7 mouse cellular contexts compared by ENCODE assay signal in the genomic region with DNA sequence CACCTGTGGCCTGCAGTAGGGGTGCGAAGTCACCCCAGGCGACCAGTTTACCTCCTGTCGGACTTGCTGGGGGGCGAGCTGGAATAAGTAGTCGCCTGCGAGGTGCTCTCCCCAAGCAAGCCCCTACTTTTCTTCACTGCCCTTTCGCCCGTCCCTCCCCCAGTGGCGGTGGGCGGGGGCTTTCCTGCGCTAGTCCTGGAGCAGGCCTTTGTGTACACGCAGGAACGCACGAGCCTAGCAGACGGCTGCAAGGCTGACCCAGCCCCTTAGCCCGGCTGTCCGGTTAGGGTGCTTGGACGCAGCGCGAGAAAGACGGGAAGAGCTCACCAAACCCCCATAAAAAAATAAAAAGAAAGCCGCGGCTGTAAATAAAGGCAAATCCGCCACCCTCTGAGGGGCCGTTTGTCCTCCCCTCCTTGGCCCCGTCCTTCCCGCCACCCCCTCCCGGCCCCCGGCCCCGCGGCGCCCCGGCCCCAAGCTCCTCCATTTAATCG. TPM values are rescaled to one million over a fixed set of nuclear protein-coding genes. Genes with fewer than 3 reads are reported as not detected.
DNase-seq lines count a peak whose midpoint lies in the region; ATAC-seq and TF ChIP-seq lines count a peak whose summit lies in the region.

No protein-coding gene starts in this region.

- peaks cover 13% of the 10 kb centered on the region for H3K36me3 ChIP-seq in embryonic facial prominence, embryonic 14.5 days (ENCODE audit: control insufficient read depth, insufficient read depth, low read length)
- peaks cover 23% of the 10 kb centered on the region for H3K36me3 ChIP-seq in heart, embryonic 10.5 days
- peaks cover 19% of the 10 kb centered on the region for H3K36me3 ChIP-seq in kidney, embryonic 15.5 days
- H3K36me3 ChIP-seq in liver, embryonic 11.5 days (ENCODE audit: control insufficient read depth, insufficient read depth, low read length) = peaks cover 8% of the 10 kb centered on the region; the same call in 1 of the 2 replicates
- H3K36me3 ChIP-seq in myocyte (ENCODE audit: control insufficient read depth, insufficient read depth) = peaks cover 14% of the 10 kb centered on the region

- no peaks in the 10 kb centered on the region for H3K9me3 ChIP-seq in embryonic facial prominence, embryonic 14.5 days (ENCODE audit: control insufficient read depth, low read length)
- no peaks in the 10 kb centered on the region for H3K9me3 ChIP-seq in heart, embryonic 10.5 days
- no peaks in the 10 kb centered on the region for H3K9me3 ChIP-seq in kidney, embryonic 15.5 days (replicated peaks)
- no peaks in the 10 kb centered on the region for H3K9me3 ChIP-seq in liver, embryonic 11.5 days (ENCODE audit: control insufficient read depth, low read length)

- peak overlapping the region; percentile 89 for H3K9ac ChIP-seq in embryonic facial prominence, embryonic 14.5 days (ENCODE audit: low read depth, low read length)
- H3K9ac ChIP-seq in kidney, embryonic 15.5 days = peak overlapping the region; percentile 63
- H3K9ac ChIP-seq in liver, embryonic 11.5 days (ENCODE audit: low read depth, low read length) = peak overlapping the region; percentile 78

- peak overlapping the region; percentile 56 for H3K4me3 ChIP-seq in embryonic facial prominence, embryonic 14.5 days (ENCODE audit: low read depth, low read length)
- H3K4me3 ChIP-seq in heart, embryonic 10.5 days = peak overlapping the region; percentile 72
- H3K4me3 ChIP-seq in kidney, embryonic 15.5 days (replicated peaks) = peak overlapping the region; percentile 64
- peak overlapping the region; percentile 65 for H3K4me3 ChIP-seq in liver, embryonic 11.5 days (ENCODE audit: low read depth, low read length)
- H3K4me3 ChIP-seq in myocyte = peak overlapping the region; percentile 70

- H3K27me3 ChIP-seq in embryonic facial prominence, embryonic 14.5 days (replicated peaks; ENCODE audit: control insufficient read depth, insufficient read depth, low read length) = no peaks in the 10 kb centered on the region
- H3K27me3 ChIP-seq in heart, embryonic 10.5 days (ENCODE audit: insufficient read depth, poor library complexity, severe bottlenecking) = no peaks in the 10 kb centered on the region
- H3K27me3 ChIP-seq in kidney, embryonic 15.5 days = no peaks in the 10 kb centered on the region
- H3K27me3 ChIP-seq in liver, embryonic 11.5 days (replicated peaks; ENCODE audit: control insufficient read depth, insufficient read depth, low read length) = peaks cover 4% of the 10 kb centered on the region; the same call in 1 of the 2 replicates
- H3K27me3 ChIP-seq in myocyte (ENCODE audit: control insufficient read depth, insufficient read depth, insufficient read length) = no peaks in the 10 kb centered on the region

- peak overlapping the region; percentile 92 for H3ac ChIP-seq in myocyte (ENCODE audit: control insufficient read depth, insufficient read length)

- peak; percentile 67 for ATAC-seq in embryonic facial prominence, embryonic 14.5 days (ENCODE audit: low read depth)
- ATAC-seq in kidney, embryonic 15.5 days (replicated peaks; ENCODE audit: low FRiP score) = peak; percentile 76
- peak; percentile 20; the same call in 1 of the 2 replicates for ATAC-seq in liver, embryonic 11.5 days (replicated peaks; ENCODE audit: low FRiP score)

- 0% methylated on average over 28 of the region's 34 CpGs for WGBS in embryonic facial prominence, embryonic 14.5 days
- under 1% methylated on average over 34 of the region's 34 CpGs for WGBS in heart, embryonic 10.5 days
- under 1% methylated on average over 34 of the region's 34 CpGs for WGBS in kidney, embryonic 15.5 days
- under 1% methylated on average over 29 of the region's 34 CpGs for WGBS in liver, embryonic 11.5 days

- H3K79me2 ChIP-seq in myocyte (ENCODE audit: control insufficient read depth, insufficient read depth) = peaks cover 29% of the 10 kb centered on the region

- TF ChIP-seq POLR2A in myocyte (IDR thresholded peaks at IDR 0.05; ENCODE audit: insufficient read length, low read depth) = peak; percentile 67

- peak; percentile 64 to 80 for DNase-seq in adrenal gland, postnatal 4 days (ENCODE audit: low spot score in 2 of 2)
- DNase-seq in embryonic facial prominence, embryonic 14.5 days (ENCODE audit: low spot score) = peak; percentile 94
- peak; percentile 93 for DNase-seq in heart, embryonic 10.5 days (ENCODE audit: low spot score)
- DNase-seq in liver, embryonic 11.5 days (ENCODE audit: low spot score) = peak; percentile 85
- peak; percentile 62 to 81 for DNase-seq in spleen, postnatal 4 days (ENCODE audit: low spot score in 2 of 2)

- H3K4me2 ChIP-seq in embryonic facial prominence, embryonic 14.5 days (ENCODE audit: low read depth, low read length) = peak overlapping the region; percentile 63
- H3K4me2 ChIP-seq in kidney, embryonic 15.5 days = peak overlapping the region; percentile 83
- H3K4me2 ChIP-seq in liver, embryonic 11.5 days = peak overlapping the region; percentile 64
- H3K4me2 ChIP-seq in myocyte (ENCODE audit: low read depth) = peak overlapping the region; percentile 96

- H3K27ac ChIP-seq in embryonic facial prominence, embryonic 14.5 days (replicated peaks; ENCODE audit: low read depth, low read length) = peak overlapping the region; percentile 100
- peak overlapping the region; percentile 100 for H3K27ac ChIP-seq in heart, embryonic 10.5 days
- peak overlapping the region; percentile 99 for H3K27ac ChIP-seq in kidney, embryonic 15.5 days
- H3K27ac ChIP-seq in liver, embryonic 11.5 days (ENCODE audit: low read depth, low read length) = peak overlapping the region; percentile 92

- H3K4me1 ChIP-seq in embryonic facial prominence, embryonic 14.5 days (ENCODE audit: control insufficient read depth, insufficient read depth, low read length) = peaks cover 22% of the 10 kb centered on the region
- H3K4me1 ChIP-seq in heart, embryonic 10.5 days = peaks cover 31% of the 10 kb centered on the region
- peaks cover 39% of the 10 kb centered on the region for H3K4me1 ChIP-seq in kidney, embryonic 15.5 days
- H3K4me1 ChIP-seq in liver, embryonic 11.5 days (replicated peaks; ENCODE audit: control insufficient read depth, insufficient read depth, low read length) = peaks cover 9% of the 10 kb centered on the region

TF ChIP-seq in myocyte, 11 proteins besides CTCF, POLR2A, EP300 and RAD21:
- no peak for TF ChIP-seq MYOD1 (IDR thresholded peaks at IDR 0.05; ENCODE audit: control insufficient read depth in 1 of 3, insufficient read length in 2 of 3, low read depth in 2 of 3)
- TF ChIP-seq POLR2AphosphoS2 (IDR thresholded peaks at IDR 0.05; ENCODE audit: insufficient read length, low read depth) = peak; percentile 70
- peak in 2 of 3 experiments; percentile 1 to 27 for TF ChIP-seq MYOG (IDR thresholded peaks at IDR 0.05; ENCODE audit: control insufficient read depth in 1 of 3, insufficient read depth in 1 of 3, insufficient read length in 2 of 3, low read depth in 2 of 3)
- no peak for TF ChIP-seq TCF12 (IDR thresholded peaks at IDR 0.05; ENCODE audit: insufficient read depth, poor library complexity, severe bottlenecking)

RNA-seq across cellular contexts. Expression of gene Atp5g2, which starts 0.4 kb away (rescaled TPM):
- total RNA-seq in adrenal gland, postnatal 4 days (2021) = 10 to 100 TPM; 18.1 to 18.2 TPM
- 82.9 and 94.1 TPM in 2 replicates for polyA plus RNA-seq in embryonic facial prominence, embryonic 14.5 days (2014; fragmentation: Nextera tagmentation; extraction: Ambion mirVana)
- polyA plus RNA-seq in heart, embryonic 10.5 days (2016; fragmentation: Nextera tagmentation; extraction: Ambion mirVana) = 64.8 and 67.3 TPM in 2 replicates
- polyA plus RNA-seq in kidney, embryonic 15.5 days (2015; fragmentation: Nextera tagmentation; extraction: Ambion mirVana) = 70.2 and 95.0 TPM in 2 replicates
- 60.2 and 74.2 TPM in 2 replicates for polyA plus RNA-seq in liver, embryonic 11.5 days (2014; fragmentation: Nextera tagmentation; extraction: Ambion mirVana)
- polyA plus RNA-seq in myocyte (2012; fragmentation: generic; extraction: Trizol) = 947 TPM

RNA-seq across cellular contexts. Expression of gene Atf7, which starts 46.5 kb away (rescaled TPM):
- total RNA-seq in adrenal gland, postnatal 4 days (2021) = 10 to 100 TPM; 81.4 to 87.1 TPM
- 43.0 and 43.8 TPM in 2 replicates for polyA plus RNA-seq in embryonic facial prominence, embryonic 14.5 days (2014; fragmentation: Nextera tagmentation; extraction: Ambion mirVana)
- polyA plus RNA-seq in heart, embryonic 10.5 days (2016; fragmentation: Nextera tagmentation; extraction: Ambion mirVana) = 24.3 and 26.6 TPM in 2 replicates
- 37.6 and 39.4 TPM in 2 replicates for polyA plus RNA-seq in kidney, embryonic 15.5 days (2015; fragmentation: Nextera tagmentation; extraction: Ambion mirVana)
- 14.4 and 17.1 TPM in 2 replicates for polyA plus RNA-seq in liver, embryonic 11.5 days (2014; fragmentation: Nextera tagmentation; extraction: Ambion mirVana)
- 33.7 TPM for polyA plus RNA-seq in myocyte (2012; fragmentation: generic; extraction: Trizol)

RNA-seq across cellular contexts. Expression of gene Gm28047, which starts 46.9 kb away (rescaled TPM):
- total RNA-seq in adrenal gland, postnatal 4 days (2021) = 1 to 10 TPM in 1 of 2 experiments, not detected in 1; 1.5 TPM
- polyA plus RNA-seq in embryonic facial prominence, embryonic 14.5 days (2014; fragmentation: Nextera tagmentation; extraction: Ambion mirVana) = not detected in 2 replicates
- 0.42 TPM in 1 of 2 replicates, not detected in the other for polyA plus RNA-seq in heart, embryonic 10.5 days (2016; fragmentation: Nextera tagmentation; extraction: Ambion mirVana)
- polyA plus RNA-seq in kidney, embryonic 15.5 days (2015; fragmentation: Nextera tagmentation; extraction: Ambion mirVana) = not detected in 2 replicates
- polyA plus RNA-seq in liver, embryonic 11.5 days (2014; fragmentation: Nextera tagmentation; extraction: Ambion mirVana) = not detected in 2 replicates
- not detected for polyA plus RNA-seq in myocyte (2012; fragmentation: generic; extraction: Trizol)

RNA-seq across cellular contexts. Expression of gene Calcoco1, which starts 50.2 kb away (rescaled TPM):
- 100 to 1,000 TPM; 118 to 120 TPM for total RNA-seq in adrenal gland, postnatal 4 days (2021)
- polyA plus RNA-seq in embryonic facial prominence, embryonic 14.5 days (2014; fragmentation: Nextera tagmentation; extraction: Ambion mirVana) = 51.1 and 51.9 TPM in 2 replicates
- 34.2 and 39.2 TPM in 2 replicates for polyA plus RNA-seq in heart, embryonic 10.5 days (2016; fragmentation: Nextera tagmentation; extraction: Ambion mirVana)
- polyA plus RNA-seq in kidney, embryonic 15.5 days (2015; fragmentation: Nextera tagmentation; extraction: Ambion mirVana) = 47.0 and 51.4 TPM in 2 replicates
- polyA plus RNA-seq in liver, embryonic 11.5 days (2014; fragmentation: Nextera tagmentation; extraction: Ambion mirVana) = 15.0 and 16.2 TPM in 2 replicates
- 117 TPM for polyA plus RNA-seq in myocyte (2012; fragmentation: generic; extraction: Trizol)

Comparison
In these comparisons a context has a peak if more than half of its experiments do, and no peak if none do; other contexts are left out.
1. Peak in every context shown above with its lines: DNase-seq, ATAC-seq, H3K4me3 ChIP-seq and H3K27ac ChIP-seq.
2. ATAC-seq: peak in every context shown above with its lines; median percentile 76 in kidney, embryonic 15.5 days; 67 in embryonic facial prominence, embryonic 14.5 days; 20 in liver, embryonic 11.5 days.